Mouse (Mus musculus) CH12.LX (cell line): Measurements from ENCODE around the gene Klhl29. TPM values are rescaled to one million over a fixed set of nuclear protein-coding genes. Genes with fewer than 3 reads are reported as not detected.

Experiments used
- DNase-seq: peaks from one replicate; pipeline ENCODE4 v3.0.0-alpha.2; 2013; ENCODE audit errors: extremely low read depth
- H3K27ac ChIP-seq: 2 replicates; pipeline ENCODE4 v1.5.1; 2012; ENCODE audit warnings: low read depth, mild to moderate bottlenecking, control low read depth, moderate library complexity; ENCODE audit not compliant: insufficient read depth
- H3K27me3 ChIP-seq: replicated peaks from 2 replicates; pipeline ENCODE3; 2012; ENCODE audit warnings: inconsistent platforms
- H3K36me3 ChIP-seq, 2 experiments: replicated peaks in 1 of 2; 2 replicates each; pipeline versions ENCODE3 to v1.6.1; 2012; ENCODE audit warnings: inconsistent platforms in 1 of 2, low read length in 1 of 2, mild to moderate bottlenecking in 1 of 2, mixed read lengths in 1 of 2, moderate library complexity in 1 of 2; ENCODE audit not compliant: control insufficient read depth in 1 of 2, insufficient read depth in 1 of 2
- H3K4me1 ChIP-seq, 2 experiments: 2 replicates each; pipeline ENCODE4 v1.6.1; 2012; ENCODE audit warnings: inconsistent platforms in 1 of 2, moderate library complexity in 1 of 2; ENCODE audit not compliant: insufficient read depth in 2 of 2, control insufficient read depth in 1 of 2
- H3K4me2 ChIP-seq: 2 replicates; pipeline ENCODE4 v1.6.1; 2012; ENCODE audit warnings: low read depth, mild to moderate bottlenecking, control low read depth; ENCODE audit not compliant: poor library complexity, insufficient read depth, severe bottlenecking
- H3K4me3 ChIP-seq, 3 experiments: fragments of 150-350 bp in 1 of 3; sonication (generic) in 1 of 3; replicated peaks in 1 of 3; 2 replicates each; pipeline versions ENCODE3 to v1.5.1; 2011 to 2012; ENCODE audit warnings: low read depth in 2 of 3, low read length in 2 of 3, mild to moderate bottlenecking in 2 of 3, moderate library complexity in 2 of 3, control low read depth in 1 of 3, improper control_type of control experiment in 1 of 3, inconsistent platforms in 1 of 3, mixed read lengths in 1 of 3; ENCODE audit not compliant: poor library complexity in 1 of 3
- H3K79me2 ChIP-seq: replicated peaks from 2 replicates; pipeline ENCODE4 v1.6.1; 2012; ENCODE audit warnings: mild to moderate bottlenecking, moderate library complexity; ENCODE audit not compliant: control insufficient read depth, poor library complexity, insufficient read depth, severe bottlenecking; ENCODE audit errors: extremely low read depth
- H3K9ac ChIP-seq: 2 replicates; pipeline ENCODE4 v1.6.1; 2012; ENCODE audit warnings: low read depth, mild to moderate bottlenecking, control low read depth, moderate library complexity; ENCODE audit not compliant: insufficient read depth
- H3K9me3 ChIP-seq: replicated peaks from 2 replicates; pipeline ENCODE3; 2012; ENCODE audit warnings: low read length, inconsistent platforms, mixed read lengths
- BHLHE40 ChIP-seq: IDR thresholded peaks from 2 replicates; pipeline ENCODE4 v1.6.1; 2011; ENCODE audit warnings: mild to moderate bottlenecking, low read depth, low read length, improper control_type of control experiment
- CHD1 ChIP-seq: IDR thresholded peaks from 2 replicates; pipeline ENCODE4 v1.6.1; 2012; ENCODE audit warnings: low read depth, low read length, improper control_type of control experiment, inconsistent platforms
- CTCF ChIP-seq, 2 experiments: IDR thresholded peaks in 1 of 2; conservative IDR thresholded peaks in 1 of 2; 2 replicates each; pipeline ENCODE4 v1.5.1; 2011 to 2012; ENCODE audit warnings: low read depth in 2 of 2, low read length in 2 of 2, improper control_type of control experiment in 1 of 2, inconsistent platforms in 1 of 2, mild to moderate bottlenecking in 1 of 2, moderate library complexity in 1 of 2
- ELF1 ChIP-seq: IDR thresholded peaks from 2 replicates; pipeline ENCODE4 v1.6.1; 2014; ENCODE audit warnings: low read depth, mild to moderate bottlenecking, inconsistent platforms, low read length, improper control_type of control experiment
- EP300 ChIP-seq: IDR thresholded peaks from 2 replicates; pipeline ENCODE4 v1.6.1; 2011; ENCODE audit warnings: low read length, improper control_type of control experiment
- GABPA ChIP-seq: IDR thresholded peaks from 2 replicates; pipeline ENCODE4 v1.6.1; 2012; ENCODE audit warnings: low read depth, low read length, improper control_type of control experiment, inconsistent platforms; ENCODE audit not compliant: insufficient replicate concordance
- IRF4 ChIP-seq: IDR thresholded peaks from 2 replicates; pipeline ENCODE4 v1.6.1; 2014; ENCODE audit warnings: low read depth, mild to moderate bottlenecking, inconsistent platforms, low read length, improper control_type of control experiment
- MAFK ChIP-seq: IDR thresholded peaks from 2 replicates; pipeline ENCODE4 v1.6.1; 2011; ENCODE audit warnings: low read length, improper control_type of control experiment; ENCODE audit not compliant: insufficient replicate concordance
- MAX ChIP-seq: IDR thresholded peaks from 2 replicates; pipeline ENCODE4 v1.6.1; 2011; ENCODE audit warnings: low read length, improper control_type of control experiment
- MAZ ChIP-seq: IDR thresholded peaks from 2 replicates; pipeline ENCODE4 v1.6.1; 2012; ENCODE audit warnings: low read depth, mild to moderate bottlenecking, inconsistent platforms, low read length, improper control_type of control experiment, moderate library complexity
- MEF2A ChIP-seq: IDR thresholded peaks from 2 replicates; pipeline ENCODE4 v1.6.1; 2014; ENCODE audit warnings: low read depth, mild to moderate bottlenecking, inconsistent platforms, low read length, improper control_type of control experiment, borderline replicate concordance
- MXI1 ChIP-seq: IDR thresholded peaks from 2 replicates; pipeline ENCODE4 v1.6.1; 2011; ENCODE audit warnings: mild to moderate bottlenecking, low read depth, low read length, improper control_type of control experiment
- MYC ChIP-seq: IDR thresholded peaks from 2 replicates; pipeline ENCODE4 v1.6.1; 2011; ENCODE audit warnings: low read depth, mild to moderate bottlenecking, improper control_type of control experiment, low read length
- NELFE ChIP-seq: IDR thresholded peaks from 2 replicates; pipeline ENCODE4 v1.6.1; 2011; ENCODE audit warnings: low read depth, low read length, improper control_type of control experiment
- PAX5 ChIP-seq: IDR thresholded peaks from 2 replicates; pipeline ENCODE4 v1.6.1; 2012; ENCODE audit warnings: low read length, inconsistent platforms, mixed read lengths
- POLR2AphosphoS2 ChIP-seq: IDR thresholded peaks from 2 replicates; pipeline ENCODE4 v1.6.1; 2011; ENCODE audit warnings: low read depth, low read length, improper control_type of control experiment
- SIN3A ChIP-seq: IDR thresholded peaks from 2 replicates; pipeline ENCODE4 v1.6.1; 2012; ENCODE audit warnings: low read length, improper control_type of control experiment, inconsistent platforms
- SMC3 ChIP-seq: IDR thresholded peaks from 2 replicates; pipeline ENCODE4 v1.6.1; 2011; ENCODE audit warnings: low read depth, low read length, improper control_type of control experiment
- TBP ChIP-seq: conservative IDR thresholded peaks from 2 replicates; pipeline ENCODE4 v1.6.1; 2011; ENCODE audit warnings: low read depth, low read length, improper control_type of control experiment
- USF1 ChIP-seq: IDR thresholded peaks from 2 replicates; pipeline ENCODE4 v1.6.1; 2014; ENCODE audit warnings: low read depth, mild to moderate bottlenecking, inconsistent platforms, low read length, improper control_type of control experiment
- USF2 ChIP-seq: conservative IDR thresholded peaks from 2 replicates; pipeline ENCODE4 v1.6.1; 2011; ENCODE audit warnings: low read depth, low read length, improper control_type of control experiment
- ZC3H11A ChIP-seq: IDR thresholded peaks from 2 replicates; pipeline ENCODE4 v1.6.1; 2012; ENCODE audit warnings: low read depth, mild to moderate bottlenecking, inconsistent platforms, low read length, improper control_type of control experiment
- dilution Hi-C: fragments of 300-500 bp; cut with MboI; formaldehyde crosslinking; loops from 2 replicates; pipeline ENCODE4 v1.14.3; 2020; ENCODE audit warnings: low sequenced_read_pairs; ENCODE audit not compliant: extremely low pct_unique_long_range_greater_than_20kb, extremely low pct_ligation_motif_present
- in situ Hi-C: fragments of 300-500 bp; cut with MboI; formaldehyde crosslinking; loops from 3 replicates; pipeline ENCODE4 v1.14.3; 2019; ENCODE audit warnings: low sequenced_read_pairs, low pct_ligation_motif_present, low pct_unique_long_range_greater_than_20kb, mixed read lengths
- polyA plus RNA-seq: library from polyadenylated mRNA; unstranded; fragments of >175 nt; gene quantifications from 2 replicates; pipeline ENCODE4 v1.2.1, GENCODE M21; 2012; ENCODE audit warnings: low read depth; ENCODE audit not compliant: insufficient read length
- total RNA-seq, 2 experiments: library from RNA; depleted of rRNA; stranded (reverse); fragments of 300-350 nt in 1 of 2; fragments of >200 nt in 1 of 2; gene quantifications; 2 replicates each; pipeline ENCODE4 v1.2.3; 2012 to 2014

Klhl29 gene
- total and polyA plus RNA-seq, 3 experiments: 0.04 TPM; not detected in 2

GRCm38 (mm10) chr12:5211884-5212283 is 163.6 kb downstream of the Klhl29 start:
- in situ Hi-C loops: no loop called here
- H3K27ac ChIP-seq: no peak overlapping the region
- DNase-seq: no peak
- TF ChIP-seq BHLHE40: no peak
- no peak for TF ChIP-seq MAX
- no peak for TF ChIP-seq TBP
- no peak for TF ChIP-seq SIN3A
- TF ChIP-seq MXI1: no peak
- no peak for TF ChIP-seq CTCF (conservative IDR thresholded peaks at IDR 0.05 in 1 of 2, IDR thresholded peaks at IDR 0.05 in 1 of 2; ENCODE audit: low read depth in 2 of 2, low read length in 2 of 2)
- TF ChIP-seq IRF4: no peak
- no peak for TF ChIP-seq MAZ
- TF ChIP-seq MYC: no peak
- no peak for TF ChIP-seq SMC3
- TF ChIP-seq ELF1: no peak
- no peak for TF ChIP-seq MEF2A
- TF ChIP-seq GABPA: no peak
- TF ChIP-seq POLR2AphosphoS2: no peak
- no peak for TF ChIP-seq USF2
- no peak for TF ChIP-seq USF1
- TF ChIP-seq, all 38 proteins: peak for 0
- H3K9ac ChIP-seq: no peak overlapping the region
- H3K4me2 ChIP-seq: no peak overlapping the region
- H3K4me1 ChIP-seq: peaks cover 2 to 29% of the 10 kb centered on the region in 2 experiments; a peak in 3 of 4 replicates
- dilution Hi-C loops: no loop called here
- no peaks in the 10 kb centered on the region for H3K27me3 ChIP-seq
- H3K79me2 ChIP-seq: no peaks in the 10 kb centered on the region
- no peaks in the 10 kb centered on the region for H3K36me3 ChIP-seq
- no peaks in the 10 kb centered on the region for H3K9me3 ChIP-seq
- no peak overlapping the region for H3K4me3 ChIP-seq

DNA sequence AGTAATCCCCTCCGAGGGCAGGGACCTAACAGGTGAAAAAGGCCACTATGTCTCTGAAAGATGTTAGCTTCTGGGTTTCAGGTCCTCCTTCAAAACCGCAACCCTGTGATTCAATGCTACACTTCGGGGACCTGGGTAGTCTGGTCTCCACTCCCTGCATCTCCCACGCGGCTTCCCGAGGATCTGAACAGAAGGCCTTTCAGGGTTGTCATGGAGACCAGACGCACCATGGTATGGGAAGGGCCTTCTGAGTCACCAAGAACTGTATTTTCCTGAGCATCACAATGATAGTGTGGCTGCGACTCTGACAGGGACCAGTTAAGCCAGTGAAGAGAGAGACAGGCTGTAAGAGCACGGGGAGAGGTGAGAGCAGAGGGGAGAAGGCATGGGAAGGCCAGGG is 164.7 kb downstream of the Klhl29 start:
- dilution Hi-C loops: no loop called here

More for the DNA sequence above, 164.7 kb downstream of the Klhl29 start:
- Histone ChIP-seq H3K4me3 (no peak overlapping the region), H3K9ac (no peak overlapping the region), H3K27ac (no peak overlapping the region), H3K9me3 (no peaks in the 10 kb centered on the region), H3K36me3 (no peaks in the 10 kb centered on the region), H3K4me1 (peaks cover 2 to 25% of the 10 kb centered on the region in 2 experiments; a peak in 3 of 4 replicates), H3K79me2 (no peaks in the 10 kb centered on the region), H3K4me2 (no peak overlapping the region), H3K27me3 (no peaks in the 10 kb centered on the region)
- in situ Hi-C loops: no loop called here
- TF ChIP-seq USF1: no peak
- TF ChIP-seq MXI1: no peak
- TF ChIP-seq IRF4: no peak
- no peak for TF ChIP-seq MEF2A
- no peak for TF ChIP-seq PAX5
- no peak for TF ChIP-seq CHD1
- no peak for TF ChIP-seq CTCF (conservative IDR thresholded peaks at IDR 0.05 in 1 of 2, IDR thresholded peaks at IDR 0.05 in 1 of 2; ENCODE audit: low read depth in 2 of 2, low read length in 2 of 2)
- no peak for TF ChIP-seq NELFE
- TF ChIP-seq BHLHE40: no peak
- TF ChIP-seq EP300: no peak
- no peak for TF ChIP-seq MAFK
- no peak for TF ChIP-seq ZC3H11A
- DNase-seq: no peak
